Mouse (Mus musculus): Measurements from ENCODE around the gene Pfkfb4.

- TF ChIP-seq ZNF384 (IDR thresholded peaks at IDR 0.05; ENCODE audit: low read depth, low read length) (no peak), HCFC1 (IDR thresholded peaks at IDR 0.05; ENCODE audit: borderline replicate concordance, insufficient read depth, low read length) (no peak)
Measured at GRCm38 (mm10) chr9:108982498-108982897, 9.1 kb upstream of the Pfkfb4 start.
